Mouse (Mus musculus) small intestine, adult 2 months (tissue): Measurements from ENCODE around the gene C130026I21Rik.
"Not testable (repeated sequence)": the region's sequence is repeated elsewhere in the genome, so short reads cannot be mapped to it uniquely, and the experiment has no call there.

Experiments used
- CTCF ChIP-seq: fragments of 200-500 bp; IDR thresholded peaks from 2 replicates; pipeline ENCODE4 v1.5.1; 2012; ENCODE audit warnings: low read depth, mild to moderate bottlenecking, control low read depth, inconsistent platforms, low read length, moderate library complexity, mixed read lengths; ENCODE audit not compliant: insufficient replicate concordance, insufficient read length; ENCODE audit errors: extremely low read depth
- POLR2A ChIP-seq: fragments of 200-500 bp; IDR thresholded peaks from 2 replicates; pipeline ENCODE4 v1.6.1; 2012; ENCODE audit warnings: low read depth, mild to moderate bottlenecking, control low read depth, inconsistent platforms, low read length, moderate library complexity

GRCm38 (mm10) chr1:85246266-85246665 lies 24.1 kb downstream of the C130026I21Rik start:
- TF ChIP-seq CTCF, POLR2A: not testable (repeated sequence)
